Mouse (Mus musculus) MEL-GATA-1-ER (cell line): Measurements from ENCODE around the gene Ldb1.

ENCODE experiments used
- DNase-seq: peaks from one replicate; pipeline ENCODE4 v3.0.0-alpha.2; 2012; ENCODE audit warnings: low read depth; ENCODE audit errors: extremely low read depth

The Ldb1 gene

GRCm38 (mm10) chr19:46045696-46046311 lies 790 bp upstream of the Ldb1 start:
- DNase-seq, result no peak

GRCm38 (mm10) chr19:46044271-46044992 lies 582 bp downstream of the Ldb1 start, which contains the start of gene Pprc1:
Pprc1 (plus strand) TSS chr19:46044886.
- no peak for DNase-seq

- no peak for DNase-seq
Measured at GRCm38 (mm10) chr19:46043380-46043779, 1.6 kb downstream of the Ldb1 start.

- no peak for DNase-seq
Measured at GRCm38 (mm10) chr19:46042476-46043011, 2.5 kb downstream of the Ldb1 start.

- no peak for DNase-seq
Measured at GRCm38 (mm10) chr19:46041933-46042475, 3.0 kb downstream of the Ldb1 start.

GRCm38 (mm10) chr19:46041299-46041932 lies 3.6 kb downstream of the Ldb1 start:
- no peak for DNase-seq

- DNase-seq, result no peak
Measured at GRCm38 (mm10) chr19:46040149-46040902, 4.7 kb downstream of the Ldb1 start.

- DNase-seq, result no peak
Measured at GRCm38 (mm10) chr19:46039478-46039877, 5.5 kb downstream of the Ldb1 start.

- no peak for DNase-seq
Measured at GRCm38 (mm10) chr19:46038851-46039260, 6.2 kb downstream of the Ldb1 start.

- no peak for DNase-seq
Measured at GRCm38 (mm10) chr19:46037925-46038850, 6.8 kb downstream of the Ldb1 start.

GRCm38 (mm10) chr19:46037243-46037924 lies 7.6 kb downstream of the Ldb1 start:
- peak; percentile 95 for DNase-seq

GRCm38 (mm10) chr19:46036477-46037242 lies 8.4 kb downstream of the Ldb1 start:
- no peak for DNase-seq

- no peak for DNase-seq
Measured at GRCm38 (mm10) chr19:46035971-46036370, 9.0 kb downstream of the Ldb1 start.

- no peak for DNase-seq
Measured at GRCm38 (mm10) chr19:46033911-46034310, 11.1 kb downstream of the Ldb1 start.

- DNase-seq, result no peak
Measured at GRCm38 (mm10) chr19:46032731-46033510, 12.1 kb downstream of the Ldb1 start.

- no peak for DNase-seq
Measured at GRCm38 (mm10) chr19:46031689-46032432, 13.2 kb downstream of the Ldb1 start.
